Mouse (Mus musculus) intestine, embryonic 16.5 days (tissue): Measurements from ENCODE around the gene Gm12166. TPM values are rescaled to one million over a fixed set of nuclear protein-coding genes. Genes with fewer than 3 reads are reported as not detected.
"Not testable (repeated sequence)": the region's sequence is repeated elsewhere in the genome, so short reads cannot be mapped to it uniquely, and the experiment has no call there.

Experiments
- ATAC-seq: fragments of 200-750 bp; cut with Nextera tagmentation; 2 replicates; pipeline ENCODE4 v1.8.0; 2017; ENCODE audit warnings: moderate TSS enrichment, moderate library complexity
- H3K27ac ChIP-seq: fragments of 300-500 bp; sonication (generic); 2 replicates; pipeline ENCODE4 v1.5.1; 2014; ENCODE audit warnings: mild to moderate bottlenecking, low read length
- H3K27me3 ChIP-seq: fragments of 300-500 bp; sonication (generic); replicated peaks from 2 replicates; pipeline ENCODE4 v1.6.1; 2014; ENCODE audit warnings: low read length, control low read depth, mixed read lengths; ENCODE audit not compliant: control insufficient read depth, insufficient read depth
- H3K36me3 ChIP-seq: fragments of 300-500 bp; sonication (generic); 2 replicates; pipeline ENCODE4 v1.6.1; 2014; ENCODE audit warnings: low read length, control low read depth; ENCODE audit not compliant: control insufficient read depth, insufficient read depth
- H3K4me1 ChIP-seq: fragments of 300-500 bp; sonication (generic); 2 replicates; pipeline ENCODE4 v1.6.1; 2014; ENCODE audit warnings: low read length, control low read depth, mixed read lengths; ENCODE audit not compliant: control insufficient read depth, insufficient read depth
- H3K4me2 ChIP-seq: fragments of 300-500 bp; sonication (generic); 2 replicates; pipeline ENCODE4 v1.6.1; 2014; ENCODE audit warnings: low read depth, low read length, control low read depth
- H3K4me3 ChIP-seq: fragments of 300-500 bp; sonication (generic); 2 replicates; pipeline ENCODE4 v1.5.1; 2014; ENCODE audit warnings: mild to moderate bottlenecking, low read length
- H3K9ac ChIP-seq: fragments of 300-500 bp; sonication (generic); 2 replicates; pipeline ENCODE4 v1.6.1; 2014; ENCODE audit warnings: low read depth, low read length
- H3K9me3 ChIP-seq: fragments of 300-500 bp; sonication (generic); 2 replicates; pipeline ENCODE4 v1.6.1; 2016; ENCODE audit warnings: low read length, control low read depth; ENCODE audit not compliant: control insufficient read depth
- WGBS: fragments of 180-500 bp; shearing (Covaris S2); extraction: QIAGEN DNeasy Blood & Tissue Kit; methylation state at CpG from one replicate; pipeline ENCODE4 v1.1.7; 2014; 5-methylcytosine and 5-hydroxymethylcytosine counted together
- polyA plus RNA-seq: library from polyadenylated mRNA; unstranded; fragments of >200 nt; fragmentation: Nextera tagmentation; extraction: Ambion mirVana; gene quantifications from 2 replicates; pipeline ENCODE4 v1.2.1, GENCODE M21; 2015

Gm12166 gene
- 5.5 and 5.8 TPM in 2 replicates for polyA plus RNA-seq

GRCm38 (mm10) chr11:46052105-46052659 lies at the start of gene Gm12166:
Gene Gm12166 (minus strand): TSS chr11:46052321.
- not testable (repeated sequence) for H3K27me3 ChIP-seq, H3K27ac ChIP-seq, H3K4me3 ChIP-seq, H3K36me3 ChIP-seq, ATAC-seq, H3K4me2 ChIP-seq, H3K4me1 ChIP-seq, H3K9me3 ChIP-seq
- H3K9ac ChIP-seq: 0 out of 2 replicates have a peak within 1 kb of the TSS, but pooled peaks have one; percentile 19
- 33% methylated on average over 19 of the region's 19 CpGs for WGBS

- Histone ChIP-seq H3K27ac (no peak overlapping the region), H3K4me1 (0 out of 2 replicates have a peak, but pooled peaks cover 2% of the 10 kb centered on the region), H3K4me3 (no peak overlapping the region), H3K9me3 (no peaks in the 10 kb centered on the region), H3K9ac (no peak overlapping the region), H3K36me3 (no peaks in the 10 kb centered on the region), H3K4me2 (no peak overlapping the region), H3K27me3 (no peaks in the 10 kb centered on the region)
- no peak for ATAC-seq
- WGBS: 81% methylated on average over 3 of the region's 3 CpGs
These were observed 44.9 kb upstream of the Gm12166 start for GRCm38 (mm10) chr11:46097062-46097461.

- Histone ChIP-seq H3K9me3 (no peaks in the 10 kb centered on the region), H3K4me3 (no peak overlapping the region), H3K9ac (no peak overlapping the region), H3K27ac (no peak overlapping the region), H3K36me3 (no peaks in the 10 kb centered on the region), H3K4me2 (no peak overlapping the region), H3K4me1 (peaks cover 8% of the 10 kb centered on the region; the same call in 1 of the 2 replicates), H3K27me3 (no peaks in the 10 kb centered on the region)
- ATAC-seq: no peak
- 93% methylated on average over 6 of the region's 6 CpGs for WGBS
These were observed 44.1 kb upstream of the Gm12166 start for GRCm38 (mm10) chr11:46096265-46096649.

- Histone ChIP-seq H3K9ac (no peak overlapping the region), H3K9me3 (no peaks in the 10 kb centered on the region), H3K4me1 (peaks cover 8% of the 10 kb centered on the region), H3K27ac (peak overlapping the region; percentile 31; the same call in 1 of the 2 replicates), H3K36me3 (no peaks in the 10 kb centered on the region), H3K27me3 (no peaks in the 10 kb centered on the region), H3K4me2 (no peak overlapping the region), H3K4me3 (no peak overlapping the region)
- 71% methylated on average over 9 of the region's 9 CpGs for WGBS
- ATAC-seq: 0 out of 2 replicates have a peak, but pooled peaks have one; percentile 56
These were observed 43.5 kb upstream of the Gm12166 start for GRCm38 (mm10) chr11:46095477-46096264.

GRCm38 (mm10) chr11:46092121-46092520 lies 40.0 kb upstream of the Gm12166 start:
- H3K9ac ChIP-seq: no peak overlapping the region
- peak overlapping the region; percentile 4 for H3K27ac ChIP-seq
- WGBS: 55% methylated on average over 4 of the region's 4 CpGs

GRCm38 (mm10) chr11:46090951-46091667 lies 39.0 kb upstream of the Gm12166 start:
- H3K9ac ChIP-seq: no peak overlapping the region
- no peaks in the 10 kb centered on the region for H3K36me3 ChIP-seq
- peak overlapping the region; percentile 5 for H3K27ac ChIP-seq
- WGBS: 41% methylated on average over 10 of the region's 10 CpGs
- H3K9me3 ChIP-seq: no peaks in the 10 kb centered on the region
- H3K4me1 ChIP-seq: peaks cover 11% of the 10 kb centered on the region
- ATAC-seq: no peak
- H3K4me2 ChIP-seq: no peak overlapping the region
- H3K27me3 ChIP-seq: no peaks in the 10 kb centered on the region
- H3K4me3 ChIP-seq: no peak overlapping the region

More at GRCm38 (mm10) chr11:46092121-46092520, 40.0 kb upstream of the Gm12166 start:
- Histone ChIP-seq H3K4me3 (no peak overlapping the region), H3K36me3 (no peaks in the 10 kb centered on the region), H3K9me3 (no peaks in the 10 kb centered on the region), H3K27me3 (no peaks in the 10 kb centered on the region), H3K4me2 (no peak overlapping the region), H3K4me1 (peaks cover 11% of the 10 kb centered on the region)
- ATAC-seq: no peak

GRCm38 (mm10) chr11:46090036-46090725 lies 38.1 kb upstream of the Gm12166 start:
- no peak overlapping the region for H3K4me3 ChIP-seq
- H3K9ac ChIP-seq: no peak overlapping the region
- peaks cover 11% of the 10 kb centered on the region for H3K4me1 ChIP-seq
- no peak for ATAC-seq
- H3K27ac ChIP-seq: peak overlapping the region; percentile 59
- H3K27me3 ChIP-seq: no peaks in the 10 kb centered on the region
- H3K36me3 ChIP-seq: no peaks in the 10 kb centered on the region
- no peak overlapping the region for H3K4me2 ChIP-seq
- no peaks in the 10 kb centered on the region for H3K9me3 ChIP-seq
- 90% methylated on average over 10 of the region's 10 CpGs for WGBS

GRCm38 (mm10) chr11:46089081-46089713 lies 37.1 kb upstream of the Gm12166 start:
- no peak overlapping the region for H3K4me2 ChIP-seq
- H3K27me3 ChIP-seq: no peaks in the 10 kb centered on the region
- H3K36me3 ChIP-seq: no peaks in the 10 kb centered on the region
- ATAC-seq: peak; percentile 77
- no peak overlapping the region for H3K4me3 ChIP-seq
- peaks cover 17% of the 10 kb centered on the region for H3K4me1 ChIP-seq
- H3K9ac ChIP-seq: no peak overlapping the region
- H3K9me3 ChIP-seq: no peaks in the 10 kb centered on the region
- H3K27ac ChIP-seq: peak overlapping the region; percentile 59
- WGBS: 61% methylated on average over 4 of the region's 4 CpGs
